Mouse (Mus musculus): Measurements from ENCODE around the gene Ghdc. TPM values are rescaled to one million over a fixed set of nuclear protein-coding genes. Genes with fewer than 3 reads are reported as not detected.

Ghdc gene
- polyA plus RNA-seq, 1 experiment from 2014 or later: 2.6 TPM

DNA sequence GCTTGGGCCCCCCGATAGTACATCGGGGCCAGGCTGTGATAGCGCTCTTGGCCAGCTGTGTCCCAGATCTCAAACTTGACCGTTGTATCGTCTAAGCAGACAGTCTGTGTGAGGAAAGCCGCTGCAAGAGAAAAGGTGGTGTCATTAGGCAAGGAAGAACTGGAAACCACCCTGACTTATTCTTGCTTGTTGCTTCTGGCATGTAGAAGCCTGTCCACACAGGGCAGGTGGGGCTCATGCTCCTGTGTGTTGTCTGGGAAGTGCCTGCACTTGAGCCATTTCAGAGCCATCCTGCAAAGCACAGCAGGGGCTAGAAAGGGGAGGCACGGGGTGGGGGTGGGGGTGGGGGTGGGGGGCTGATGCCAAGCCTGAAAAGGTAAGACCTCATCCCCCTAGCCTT is 52.3 kb downstream of the Ghdc start:
- WGBS: 91% methylated on average over 7 of the region's 7 CpGs
- H3K4me3 ChIP-seq (ENCODE audit: low read depth, low read length): no peak overlapping the region
- no peaks in the 10 kb centered on the region for H3K9me3 ChIP-seq (ENCODE audit: control insufficient read depth, low read length)
- ATAC-seq (ENCODE audit: insufficient number of reproducible peaks, low FRiP score, low TSS enrichment, low read depth): no peak
- DNase-seq (ENCODE audit: low spot score): no peak
- H3K27ac ChIP-seq (replicated peaks; ENCODE audit: low read depth, low read length): no peak overlapping the region
- H3K4me1 ChIP-seq (ENCODE audit: control insufficient read depth, insufficient read depth, low read length): peaks cover 11% of the 10 kb centered on the region
- H3K36me3 ChIP-seq (ENCODE audit: control insufficient read depth, insufficient read depth, low read length): peaks cover 14% of the 10 kb centered on the region
- H3K9ac ChIP-seq (ENCODE audit: low read length): no peak overlapping the region
- H3K27me3 ChIP-seq (ENCODE audit: control insufficient read depth, insufficient read depth, low read length): no peaks in the 10 kb centered on the region
- H3K4me2 ChIP-seq (ENCODE audit: low read depth, severe bottlenecking): no peak overlapping the region

GRCm38 (mm10) chr11:100716649-100717048 is 54.1 kb downstream of the Ghdc start:
- Histone ChIP-seq H3K9me3 (ENCODE audit: control insufficient read depth, low read length) (no peaks in the 10 kb centered on the region), H3K4me2 (ENCODE audit: low read depth, severe bottlenecking) (no peak overlapping the region), H3K27ac (replicated peaks; ENCODE audit: low read depth, low read length) (no peak overlapping the region), H3K9ac (ENCODE audit: low read length) (no peak overlapping the region), H3K4me3 (ENCODE audit: low read depth, low read length) (no peak overlapping the region), H3K27me3 (ENCODE audit: control insufficient read depth, insufficient read depth, low read length) (no peaks in the 10 kb centered on the region), H3K4me1 (ENCODE audit: control insufficient read depth, insufficient read depth, low read length) (peaks cover 16% of the 10 kb centered on the region), H3K36me3 (ENCODE audit: control insufficient read depth, insufficient read depth, low read length) (peaks cover 14% of the 10 kb centered on the region)
- no peak for ATAC-seq (ENCODE audit: insufficient number of reproducible peaks, low FRiP score, low TSS enrichment, low read depth)
- no peak for DNase-seq (ENCODE audit: low spot score)
- 88% methylated on average over 3 of the region's 3 CpGs for WGBS

Other genes with a start within 250 kb of the Ghdc start
- gene Acly, start 243.0 kb downstream of the Ghdc start, polyA plus RNA-seq (2014; fragmentation: Nextera tagmentation; extraction: Ambion mirVana): 182 and 195 TPM in 2 replicates
- 0.62 and 1.1 TPM in 2 replicates for gene Ttc25, start 225.3 kb downstream of the Ghdc start, polyA plus RNA-seq (2014; fragmentation: Nextera tagmentation; extraction: Ambion mirVana)
- gene Cnp, start 196.1 kb downstream of the Ghdc start, polyA plus RNA-seq (2014; fragmentation: Nextera tagmentation; extraction: Ambion mirVana): 21.9 and 23.8 TPM in 2 replicates
- 80.9 and 90.2 TPM in 2 replicates for gene Nkiras2, start 151.7 kb downstream of the Ghdc start, polyA plus RNA-seq (2014; fragmentation: Nextera tagmentation; extraction: Ambion mirVana)
- gene Dnajc7, start 150.8 kb downstream of the Ghdc start, polyA plus RNA-seq (2014; fragmentation: Nextera tagmentation; extraction: Ambion mirVana): 69.9 and 98.4 TPM in 2 replicates
- 0.19 and 0.57 TPM in 2 replicates for gene Zfp385c, start 78.5 kb downstream of the Ghdc start, polyA plus RNA-seq (2014; fragmentation: Nextera tagmentation; extraction: Ambion mirVana)
- 2.0 and 2.8 TPM in 2 replicates for gene Dhx58, start 66.7 kb downstream of the Ghdc start, polyA plus RNA-seq (2014; fragmentation: Nextera tagmentation; extraction: Ambion mirVana)
- 60.1 and 68.9 TPM in 2 replicates for gene Kat2a, start 58.5 kb downstream of the Ghdc start, polyA plus RNA-seq (2014; fragmentation: Nextera tagmentation; extraction: Ambion mirVana)
- 0.24 and 0.41 TPM in 2 replicates for gene Hspb9, start 57.1 kb downstream of the Ghdc start, polyA plus RNA-seq (2014; fragmentation: Nextera tagmentation; extraction: Ambion mirVana)
- gene Rab5c, start 32.7 kb downstream of the Ghdc start, polyA plus RNA-seq (2014; fragmentation: Nextera tagmentation; extraction: Ambion mirVana): 45.8 and 68.7 TPM in 2 replicates
- gene Kcnh4, start 11.0 kb downstream of the Ghdc start, polyA plus RNA-seq (2014; fragmentation: Nextera tagmentation; extraction: Ambion mirVana): not detected in 2 replicates
- gene Hcrt, start 8.0 kb downstream of the Ghdc start, polyA plus RNA-seq (2014; fragmentation: Nextera tagmentation; extraction: Ambion mirVana): not detected in 2 replicates
- 16.9 and 19.7 TPM in 2 replicates for gene Stat5b, start 79.8 kb upstream of the Ghdc start, polyA plus RNA-seq (2014; fragmentation: Nextera tagmentation; extraction: Ambion mirVana)
- 1.9 and 2.0 TPM in 2 replicates for gene Stat5a, start 88.4 kb upstream of the Ghdc start, polyA plus RNA-seq (2014; fragmentation: Nextera tagmentation; extraction: Ambion mirVana)
- gene Stat3, start 168.6 kb upstream of the Ghdc start, polyA plus RNA-seq (2014; fragmentation: Nextera tagmentation; extraction: Ambion mirVana): 37.1 and 39.4 TPM in 2 replicates
- gene Cavin1, start 199.9 kb upstream of the Ghdc start, polyA plus RNA-seq (2014; fragmentation: Nextera tagmentation; extraction: Ambion mirVana): 10.2 and 13.3 TPM in 2 replicates
- gene Atp6v0a1, start 238.5 kb upstream of the Ghdc start, polyA plus RNA-seq (2014; fragmentation: Nextera tagmentation; extraction: Ambion mirVana): 27.1 and 32.0 TPM in 2 replicates